Mouse (Mus musculus) right cerebral cortex, postnatal 4 days (tissue): Measurements from ENCODE around the gene Tfap2b.

Experiments used
- DNase-seq: peaks from one replicate; pipeline ENCODE4 v3.0.0-alpha.2; 2022

Gene Tfap2b

GRCm38 (mm10) chr1:19233857-19234256 is 25.1 kb downstream of the Tfap2b start:
- DNase-seq = no peak

GRCm38 (mm10) chr1:19234432-19235205 is 25.9 kb downstream of the Tfap2b start:
- DNase-seq = no peak

DNA sequence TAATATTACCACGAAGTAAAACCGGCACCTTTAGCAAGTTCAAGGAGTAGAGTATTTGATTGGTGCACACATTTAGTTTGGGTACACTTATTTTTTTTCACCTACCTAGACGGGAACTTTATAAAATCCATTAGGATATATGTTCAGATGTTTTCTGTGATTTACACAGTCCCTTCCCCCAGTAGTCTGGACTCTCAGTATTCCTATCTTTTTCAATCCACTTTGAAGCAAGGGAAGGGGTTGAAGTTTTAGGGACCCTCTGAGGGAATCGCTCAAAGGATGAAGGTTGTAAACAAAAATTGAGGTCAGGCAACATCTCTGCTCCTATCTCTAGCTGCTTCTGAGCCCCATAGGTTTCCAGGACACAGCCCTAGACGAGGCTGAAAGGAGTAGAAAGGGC is 27.3 kb downstream of the Tfap2b start:
- no peak for DNase-seq

DNA sequence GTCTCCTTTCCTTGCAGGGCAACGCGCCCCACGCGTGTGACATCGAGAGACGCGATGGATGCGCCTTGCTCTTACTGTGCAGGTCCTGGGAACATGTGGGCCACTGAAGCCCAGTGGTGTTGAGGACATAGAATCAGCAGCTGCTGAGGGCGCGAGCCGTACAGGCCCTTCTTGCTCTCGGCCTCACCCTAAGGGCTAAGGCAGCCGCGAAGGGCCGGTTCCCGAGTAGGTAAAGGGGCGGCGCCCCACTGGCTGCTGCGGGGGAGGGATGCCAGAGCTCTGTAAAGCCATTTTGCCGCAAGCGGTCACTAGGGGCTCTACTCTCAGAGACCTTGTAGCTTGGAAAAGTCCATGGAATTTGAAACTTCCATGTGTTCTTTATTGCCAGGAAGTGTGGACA is 27.9 kb downstream of the Tfap2b start:
- no peak for DNase-seq

GRCm38 (mm10) chr1:19237061-19237460 is 28.3 kb downstream of the Tfap2b start:
- no peak for DNase-seq

GRCm38 (mm10) chr1:19237721-19238410 is 29.2 kb downstream of the Tfap2b start:
- DNase-seq = no peak

DNA sequence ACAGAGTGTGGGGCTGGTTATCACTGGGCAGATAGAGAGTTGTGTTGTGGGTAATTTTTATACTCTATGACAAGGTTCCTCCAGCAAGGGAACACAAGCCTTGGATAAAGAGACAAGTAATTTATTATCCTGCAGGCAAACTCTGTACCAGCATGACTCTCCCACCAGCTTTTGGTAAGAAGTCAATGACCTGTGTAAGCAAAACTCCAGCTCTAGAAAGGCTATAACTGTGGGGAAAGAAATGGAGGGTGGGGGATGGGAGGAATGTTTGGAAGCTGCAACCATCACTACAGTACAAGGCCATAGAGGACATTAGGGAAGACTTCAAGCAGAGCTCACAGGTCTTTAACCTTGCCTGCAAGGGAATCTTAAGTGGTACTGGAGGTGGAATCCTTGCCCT is 31.3 kb downstream of the Tfap2b start:
- DNase-seq = no peak

- no peak for DNase-seq
Measured at GRCm38 (mm10) chr1:19241316-19241715, 32.6 kb downstream of the Tfap2b start.

GRCm38 (mm10) chr1:19242021-19242420 is 33.3 kb downstream of the Tfap2b start:
- DNase-seq = no peak

DNA sequence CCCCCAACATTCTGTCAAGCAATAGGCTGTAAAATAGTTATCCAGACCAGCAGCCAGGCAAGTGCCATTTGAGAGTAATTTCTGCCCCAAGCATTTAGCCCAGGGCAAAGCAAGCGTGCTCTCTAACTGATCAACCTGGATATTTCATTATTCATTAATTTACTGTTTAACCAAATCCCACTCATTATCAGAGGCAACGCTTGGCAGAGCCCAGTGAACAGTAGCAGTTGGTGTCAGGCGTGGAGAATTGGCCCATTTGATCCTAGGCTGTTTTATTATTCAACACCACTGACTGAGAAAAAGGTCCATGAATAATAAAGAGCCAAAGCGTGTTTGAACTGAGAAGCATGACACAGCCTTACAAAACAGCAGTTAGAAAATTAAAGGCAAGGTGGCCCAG is 36.3 kb downstream of the Tfap2b start:
- DNase-seq = no peak

- no peak for DNase-seq
Measured at GRCm38 (mm10) chr1:19251286-19251685, 42.6 kb downstream of the Tfap2b start.

GRCm38 (mm10) chr1:19269596-19269995 is 60.9 kb downstream of the Tfap2b start:
- DNase-seq = no peak
